Mouse (Mus musculus) brain, adult 2 months (tissue): ENCODE measurements around the gene Baiap3.
A peak's percentile ranks its signal among the peaks of the same experiment; 100 is the strongest.

ENCODE experiments used
- DNase-seq: peaks from one replicate; pipeline ENCODE4 v3.0.0; 2011; ENCODE audit warnings: low read depth, low spot score

The Baiap3 gene

GRCm38 (mm10) chr17:25210680-25211466 lies 45.3 kb downstream of the Baiap3 start:
- DNase-seq: peak; percentile 89

- no peak for DNase-seq
Measured at GRCm38 (mm10) chr17:25210006-25210405, 46.2 kb downstream of the Baiap3 start.

- no peak for DNase-seq
Measured at GRCm38 (mm10) chr17:25202401-25202800, 53.8 kb downstream of the Baiap3 start.
